Mouse (Mus musculus) adrenal gland, postnatal 10 days (tissue): ENCODE measurements at regions not wholly inside any gene's neighbourhood (a gene's known extent, or its start where the extent isn't known, plus 50 kb on each side); places are given as distances from the start of the nearest gene placed in this dataset.
A peak's percentile ranks its signal among the peaks of the same experiment; 100 is the strongest.

ENCODE experiments used
- DNase-seq: peaks from one replicate; pipeline ENCODE4 v3.0.0; 2021; ENCODE audit warnings: mixed read lengths

GRCm38 (mm10) chr10:111695918-111696760, 190.1 kb downstream of the Phlda1 start:
- DNase-seq: no peak

- DNase-seq: no peak
These were observed 190.9 kb downstream of the Phlda1 start for GRCm38 (mm10) chr10:111696987-111697386.

- DNase-seq: no peak
These were observed 193.7 kb downstream of the Phlda1 start for GRCm38 (mm10) chr10:111699557-111700508.

- DNase-seq: no peak
These were observed 194.5 kb downstream of the Phlda1 start for GRCm38 (mm10) chr10:111700570-111700969.

GRCm38 (mm10) chr10:111701138-111701537, 195.1 kb downstream of the Phlda1 start:
- DNase-seq: no peak

- DNase-seq: no peak
These were observed 196.3 kb downstream of the Phlda1 start for GRCm38 (mm10) chr10:111702435-111702834.

- no peak for DNase-seq
These were observed 197.4 kb downstream of the Phlda1 start for GRCm38 (mm10) chr10:111703447-111703846.

- DNase-seq: no peak
These were observed 205.5 kb downstream of the Phlda1 start for GRCm38 (mm10) chr10:111711519-111712113.

- peak; percentile 19 for DNase-seq
These were observed 206.9 kb downstream of the Phlda1 start for GRCm38 (mm10) chr10:111712991-111713390.

GRCm38 (mm10) chr10:111713676-111714075, 207.6 kb downstream of the Phlda1 start:
- no peak for DNase-seq

- no peak for DNase-seq
These were observed 209.1 kb downstream of the Phlda1 start for GRCm38 (mm10) chr10:111715172-111715571.

- peak; percentile 50 for DNase-seq
These were observed 213.5 kb downstream of the Phlda1 start for GRCm38 (mm10) chr10:111719632-111720031.

GRCm38 (mm10) chr10:111721068-111721467, 215.0 kb downstream of the Phlda1 start:
- no peak for DNase-seq

GRCm38 (mm10) chr10:111723885-111724284, 217.8 kb downstream of the Phlda1 start:
- no peak for DNase-seq

GRCm38 (mm10) chr10:111724574-111725414, 218.7 kb downstream of the Phlda1 start:
- DNase-seq: peak; percentile 26

- DNase-seq: no peak
These were observed 229.9 kb downstream of the Phlda1 start for GRCm38 (mm10) chr10:111736026-111736425.

GRCm38 (mm10) chr10:111739471-111740138, 232.9 kb upstream of the Krr1 start:
- DNase-seq: no peak

GRCm38 (mm10) chr10:111740586-111741265, 231.7 kb upstream of the Krr1 start:
- no peak for DNase-seq

GRCm38 (mm10) chr10:111741301-111741945, 231.0 kb upstream of the Krr1 start:
- DNase-seq: no peak

- DNase-seq: no peak
These were observed 229.2 kb upstream of the Krr1 start for GRCm38 (mm10) chr10:111743291-111743690.
